Mouse (Mus musculus) thymus, postnatal 36 days (tissue): ENCODE data around the gene Lgals7.
"Not testable (repeated sequence)": the region's sequence is repeated elsewhere in the genome, so short reads cannot be mapped to it uniquely, and the experiment has no call there.

Source experiments
- DNase-seq, 2 experiments: peaks; one replicate each; pipeline ENCODE4 v3.0.0; 2022; ENCODE audit warnings: mixed read lengths in 2 of 2

Lgals7 gene

DNA sequence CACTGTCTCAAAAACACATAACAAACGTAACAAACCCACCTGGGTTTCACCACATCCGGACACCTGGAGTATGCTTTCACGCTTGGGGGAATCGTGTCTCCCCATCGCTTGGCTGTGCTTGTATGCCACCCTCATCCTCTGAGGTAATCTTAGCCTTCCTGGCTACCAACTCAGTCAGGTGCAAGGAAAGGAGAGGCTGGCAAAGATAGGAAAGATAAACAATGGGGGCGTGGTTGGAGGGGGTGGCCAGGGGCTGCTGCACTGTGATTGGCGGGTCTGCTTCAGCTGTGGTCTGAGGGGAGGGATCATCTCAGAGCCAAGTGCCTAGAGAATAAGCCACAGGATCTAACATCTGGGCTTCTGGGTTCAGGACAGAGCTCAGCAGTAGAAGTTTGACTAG lies 16.0 kb downstream of the Lgals7 start:
- peak; percentile 37 to 60 for DNase-seq

GRCm38 (mm10) chr7:28880554-28880953 lies 16.9 kb downstream of the Lgals7 start:
- DNase-seq, result no peak

- DNase-seq, result peak; percentile 33 to 62
These were observed 17.5 kb downstream of the Lgals7 start, which contains the start of gene Capn12 for GRCm38 (mm10) chr7:28881199-28881598. Capn12 (plus strand) TSS chr7:28881422.

- DNase-seq, result peak in 1 of 2 experiments; percentile 39
These were observed 19.4 kb downstream of the Lgals7 start for GRCm38 (mm10) chr7:28883039-28883438.

- DNase-seq, result not testable (repeated sequence)
These were observed 20.1 kb downstream of the Lgals7 start for GRCm38 (mm10) chr7:28883704-28884103.

- no peak for DNase-seq
These were observed 22.8 kb downstream of the Lgals7 start for GRCm38 (mm10) chr7:28886486-28886885.

DNA sequence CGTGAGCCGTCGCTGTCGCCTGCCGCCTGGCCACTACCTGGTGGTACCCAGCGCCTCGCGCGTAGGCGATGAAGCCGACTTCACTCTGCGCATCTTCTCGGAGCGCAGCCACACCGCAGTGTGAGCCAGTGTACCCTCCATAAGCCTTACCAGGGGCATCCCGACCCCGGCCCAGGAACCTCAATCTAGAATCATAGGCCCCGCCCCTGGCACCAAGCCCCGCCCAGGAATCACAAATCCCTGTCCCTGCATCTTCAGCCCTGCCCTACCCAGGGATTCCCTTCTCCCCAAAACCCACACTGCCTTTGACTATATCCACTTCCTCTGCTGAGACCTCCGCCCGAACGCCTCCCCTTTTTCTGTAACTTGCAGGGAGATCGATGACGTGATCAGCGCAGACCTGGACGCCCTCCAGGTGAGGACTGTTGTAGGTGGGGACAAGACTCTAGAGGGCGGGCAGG lies 25.1 kb downstream of the Lgals7 start:
- DNase-seq, result no peak

- no peak for DNase-seq
These were observed 28.9 kb downstream of the Lgals7 start for GRCm38 (mm10) chr7:28892601-28893000.

GRCm38 (mm10) chr7:28893643-28894265 lies 30.1 kb downstream of the Lgals7 start:
- peak in 1 of 2 experiments; percentile 36 for DNase-seq

GRCm38 (mm10) chr7:28894942-28895341 lies 31.3 kb downstream of the Lgals7 start:
- DNase-seq, result no peak

DNA sequence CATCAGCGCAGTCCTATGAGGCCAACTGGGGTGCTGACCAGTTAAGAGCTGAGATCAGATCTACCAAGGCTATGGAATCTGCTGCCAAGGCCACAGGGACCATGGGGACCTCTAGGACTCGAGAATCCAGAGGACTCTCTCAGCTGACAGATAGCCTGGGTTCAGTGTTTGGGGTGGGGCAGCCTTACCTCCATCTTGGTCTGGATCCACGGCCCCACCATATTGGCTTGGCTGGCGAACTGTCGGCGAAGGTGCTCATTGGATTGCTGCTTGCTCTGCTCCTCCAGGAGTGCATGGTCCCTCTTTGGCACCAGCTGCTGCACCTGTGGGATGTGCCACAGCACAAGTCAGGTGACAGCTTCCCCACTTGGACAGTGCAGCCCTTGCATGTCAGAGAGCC lies 34.0 kb downstream of the Lgals7 start:
- DNase-seq, result no peak

DNA sequence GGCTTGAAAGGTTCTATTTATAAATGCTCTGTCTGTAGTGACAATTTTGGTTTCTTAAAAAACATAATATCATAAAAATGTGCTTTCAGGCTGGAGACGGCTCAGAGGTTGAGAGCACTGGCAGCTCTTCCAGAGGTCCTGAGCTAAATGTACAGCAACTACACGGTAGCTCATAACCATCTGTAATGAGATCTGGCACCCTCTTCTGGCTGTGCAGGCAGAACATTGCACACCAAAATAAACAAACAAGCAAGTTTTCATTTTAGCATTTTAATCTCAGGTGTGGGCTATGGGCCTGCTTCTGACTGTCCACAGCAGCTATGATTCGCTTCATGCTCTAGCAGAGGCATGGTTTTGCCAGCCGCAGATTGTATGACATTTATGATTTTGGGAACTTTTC lies 36.3 kb downstream of the Lgals7 start:
- no peak for DNase-seq

DNA sequence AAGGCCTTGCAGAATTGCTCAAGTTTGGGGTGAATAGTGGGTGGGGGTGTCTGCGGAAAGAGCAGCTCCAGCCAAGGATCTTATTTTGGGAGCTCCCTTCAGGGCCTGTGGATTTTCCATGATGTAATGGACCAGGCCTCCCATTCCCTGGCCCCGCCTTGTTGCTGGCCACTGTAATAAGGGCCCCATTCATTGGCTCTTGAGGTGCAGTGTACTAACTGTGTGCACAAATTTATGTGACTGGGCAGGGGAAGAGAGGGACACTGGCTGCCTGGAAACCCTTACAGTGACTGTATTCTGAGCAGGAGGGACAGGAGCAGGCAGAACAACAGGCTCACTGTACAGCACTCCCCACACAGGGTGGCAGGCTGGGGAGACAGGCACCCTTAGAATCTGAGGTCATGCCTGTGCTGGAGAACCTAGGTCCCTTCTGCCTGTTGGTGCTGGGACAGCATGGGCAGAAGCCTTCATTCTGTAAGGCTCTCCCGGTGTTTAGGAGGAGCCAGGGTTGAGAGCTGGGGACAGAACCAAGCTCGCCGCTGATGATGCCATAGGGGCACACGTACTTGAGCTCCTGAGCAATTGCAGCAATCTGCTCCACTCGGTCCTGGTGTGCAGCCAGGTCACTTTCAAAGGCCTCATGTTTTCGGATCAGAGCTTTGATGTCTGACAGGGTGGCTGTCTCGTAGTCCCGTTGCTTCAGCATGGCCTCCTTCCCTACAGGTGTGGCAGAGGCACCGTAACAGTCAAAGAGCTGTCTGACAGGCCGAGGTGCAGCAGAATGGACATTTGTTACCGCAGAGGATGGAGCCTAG lies 37.9 kb downstream of the Lgals7 start:
- no peak for DNase-seq

DNA sequence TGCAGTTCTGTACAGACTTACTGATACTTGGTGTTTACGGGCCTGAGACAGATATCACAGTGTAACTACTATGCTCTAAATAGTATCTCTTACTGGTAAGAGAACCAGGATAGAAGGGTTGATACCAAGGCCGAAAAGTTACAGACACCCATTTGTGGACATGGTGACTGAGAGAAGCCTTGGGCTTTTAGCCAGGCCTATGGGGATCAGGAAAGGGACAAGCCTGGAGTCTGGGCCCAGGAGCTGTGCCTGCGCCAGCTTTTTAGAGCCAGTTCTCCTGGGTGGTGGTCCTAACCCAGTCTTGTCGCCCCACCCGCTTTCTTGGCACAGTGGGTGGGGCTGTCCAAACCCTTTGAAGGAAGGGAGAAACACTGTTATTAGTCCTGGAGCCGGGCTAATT lies 38.5 kb downstream of the Lgals7 start:
- no peak for DNase-seq

DNA sequence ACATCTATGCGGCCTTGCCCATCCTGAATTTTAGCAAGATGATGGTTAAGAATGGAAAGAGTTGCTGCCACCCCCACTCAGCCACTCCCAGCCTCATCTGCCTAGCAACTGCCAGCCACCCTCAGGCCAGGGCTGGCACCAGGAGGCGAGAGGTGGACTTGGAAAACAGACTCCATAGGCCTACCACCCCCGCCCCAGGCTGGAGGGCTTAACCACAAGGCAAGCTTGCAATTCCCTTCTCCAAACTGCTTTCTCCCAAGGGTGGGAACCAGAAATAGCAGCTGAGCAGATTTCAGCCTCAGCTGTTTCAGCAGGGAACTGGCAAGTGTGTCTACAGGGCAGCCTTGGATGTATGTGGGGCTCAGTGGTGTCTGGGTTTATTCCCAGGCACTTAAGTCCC lies 39.2 kb downstream of the Lgals7 start:
- DNase-seq, result no peak

- DNase-seq, result no peak
These were observed 40.1 kb downstream of the Lgals7 start for GRCm38 (mm10) chr7:28903778-28904177.

GRCm38 (mm10) chr7:28907195-28907594 lies 43.5 kb downstream of the Lgals7 start:
- no peak for DNase-seq

- DNase-seq, result no peak
These were observed 48.0 kb downstream of the Lgals7 start for GRCm38 (mm10) chr7:28911632-28912031.

DNA sequence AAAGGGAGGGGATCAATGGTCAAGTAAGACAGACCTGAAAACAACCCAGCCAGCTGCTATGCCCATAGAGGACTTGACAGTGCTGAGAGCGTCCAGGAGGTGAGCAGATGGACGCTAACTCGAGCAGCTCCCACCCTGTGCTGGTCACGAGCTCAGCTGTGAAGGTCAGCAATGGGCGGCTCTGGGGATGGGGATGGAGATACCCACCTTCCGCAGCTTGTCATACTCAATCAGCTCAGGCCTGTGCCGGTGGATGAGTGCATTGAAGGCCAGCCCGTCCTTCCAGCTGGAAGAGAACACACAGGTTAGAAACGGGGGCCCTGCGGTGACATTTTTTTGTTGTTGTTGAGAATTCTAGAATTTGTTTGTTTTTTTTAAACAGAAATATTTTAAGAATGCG lies 49.5 kb downstream of the Lgals7 start:
- DNase-seq, result no peak
